Mouse (Mus musculus) liver, postnatal 0 days (tissue): ENCODE data around the gene Tfcp2l1.

Source experiments
- CTCF ChIP-seq: sonication (generic); IDR thresholded peaks from 2 replicates; pipeline ENCODE4 v1.5.1; 2016; ENCODE audit warnings: antibody characterized with exemption, low read depth
- EP300 ChIP-seq: IDR thresholded peaks from 2 replicates; pipeline ENCODE4 v1.6.1; 2016; ENCODE audit warnings: antibody characterized with exemption, low read depth, mild to moderate bottlenecking

GRCm38 (mm10) chr1:118595395-118595794 lies 32.4 kb upstream of the Tfcp2l1 start:
- TF ChIP-seq EP300: no peak
- TF ChIP-seq CTCF: no peak
